ENCODE assay signal across 10 mouse cellular contexts in the genomic region with DNA sequence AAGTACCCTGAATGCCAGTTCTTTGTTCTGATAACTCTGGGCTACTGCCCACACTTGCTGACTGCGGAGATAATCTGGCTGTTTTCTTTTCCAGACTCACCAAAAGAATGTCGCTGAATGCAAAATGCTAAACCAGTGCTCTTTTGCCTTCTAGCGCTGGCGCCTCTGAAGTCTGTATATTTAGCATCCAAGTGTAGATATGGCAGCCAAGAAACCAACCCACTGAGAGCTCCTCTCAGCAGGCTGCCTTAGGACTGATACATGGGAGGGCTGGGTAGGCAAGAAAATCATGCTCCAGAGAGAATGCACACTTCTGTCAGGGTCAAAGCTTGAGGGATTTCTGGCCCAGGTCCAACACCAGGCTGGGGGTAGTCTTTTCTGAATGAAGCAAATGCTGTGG.
DNase-seq lines count a peak whose midpoint lies in the region; ATAC-seq and TF ChIP-seq lines count a peak whose summit lies in the region.
"Had no signal": no experiment of that assay in that cellular context is flagged by ENCODE, and none has a peak within 500 bp of the region (broad histone marks: within the 10 kb centered on the region; RNA-seq: fewer than 3 reads in every experiment).

No protein-coding gene starts in this region.

- H3K36me3 ChIP-seq in hindbrain, embryonic 14.5 days (replicated peaks; ENCODE audit: control insufficient read depth, insufficient read depth) = no peaks in the 10 kb centered on the region
- no peaks in the 10 kb centered on the region for H3K36me3 ChIP-seq in neural tube, embryonic 14.5 days (ENCODE audit: control insufficient read depth, insufficient read depth, low read length)

- DNase-seq in cerebellum, postnatal 14 days = peak; percentile 48 to 57
- DNase-seq in cerebellum, adult 9-10 months = no peak
- no peak for DNase-seq in layer of hippocampus, adult 2 months (ENCODE audit: low spot score in 2 of 2)
- no peak for DNase-seq in layer of hippocampus, adult 8-10 months (ENCODE audit: low spot score in 2 of 2)
- no peak for DNase-seq in hindbrain, embryonic 14.5 days (ENCODE audit: low spot score)
- DNase-seq in MN1 (ENCODE audit: low spot score) = no peak
- no peak for DNase-seq in adrenal gland, postnatal 25 days
- DNase-seq: B cell, adult 2 months had no signal

- no peak overlapping the region for H3K9ac ChIP-seq in hindbrain, embryonic 14.5 days
- no peak overlapping the region for H3K9ac ChIP-seq in neural tube, embryonic 14.5 days (replicated peaks; ENCODE audit: low read depth, low read length)

- H3K27ac ChIP-seq in layer of hippocampus, adult 2 months = peak overlapping the region; percentile 58
- H3K27ac ChIP-seq in hindbrain, embryonic 14.5 days = 0 out of 2 replicates have a peak overlapping the region, but pooled peaks have one; percentile 49
- H3K27ac ChIP-seq in neural tube, embryonic 14.5 days (ENCODE audit: low read depth, low read length) = peak overlapping the region; percentile 28; the same call in 1 of the 2 replicates

- H3K4me3 ChIP-seq in layer of hippocampus, adult 2 months = no peak overlapping the region
- no peak overlapping the region for H3K4me3 ChIP-seq in hindbrain, embryonic 14.5 days (replicated peaks; ENCODE audit: low read length)
- no peak overlapping the region for H3K4me3 ChIP-seq in neural tube, embryonic 14.5 days (ENCODE audit: low read depth, low read length)
- H3K4me3 ChIP-seq: erythroblast, embryonic 14.5 days had no signal

- H3K4me1 ChIP-seq in hindbrain, embryonic 14.5 days (replicated peaks; ENCODE audit: control insufficient read depth, insufficient read depth, low read length) = peaks cover 41% of the 10 kb centered on the region
- H3K4me1 ChIP-seq in neural tube, embryonic 14.5 days (ENCODE audit: control insufficient read depth, insufficient read depth, low read length) = peaks cover 27% of the 10 kb centered on the region

- no peaks in the 10 kb centered on the region for H3K9me3 ChIP-seq in hindbrain, embryonic 14.5 days (ENCODE audit: control insufficient read depth, low read length)
- no peaks in the 10 kb centered on the region for H3K9me3 ChIP-seq in neural tube, embryonic 14.5 days (ENCODE audit: control insufficient read depth, low read length)

- 56% methylated on average over 4 of the region's 4 CpGs for WGBS in hindbrain, embryonic 14.5 days
- WGBS in neural tube, embryonic 14.5 days = 54% methylated on average over 4 of the region's 4 CpGs

- no peaks in the 10 kb centered on the region for H3K27me3 ChIP-seq in hindbrain, embryonic 14.5 days (ENCODE audit: control insufficient read depth, insufficient read depth, low read length)
- H3K27me3 ChIP-seq in neural tube, embryonic 14.5 days (ENCODE audit: control insufficient read depth, insufficient read depth, low read length) = no peaks in the 10 kb centered on the region

- no peak for TF ChIP-seq CTCF in layer of hippocampus, adult 2 months (conservative IDR thresholded peaks at IDR 0.05)

- ATAC-seq in hindbrain, embryonic 14.5 days (ENCODE audit: low FRiP score) = no peak
- ATAC-seq in neural tube, embryonic 14.5 days (ENCODE audit: low read depth) = no peak

- no peak overlapping the region for H3K4me2 ChIP-seq in hindbrain, embryonic 14.5 days (replicated peaks)
- no peak overlapping the region for H3K4me2 ChIP-seq in neural tube, embryonic 14.5 days (ENCODE audit: low read depth, low read length)

Comparison
In these comparisons a context has a peak if more than half of its experiments do, and no peak if none do; other contexts are left out.
1. DNase-seq: peak in cerebellum, postnatal 14 days (2 of 2); none in cerebellum, adult 9-10 months (single experiment), layer of hippocampus, adult 2 months (0 of 2), layer of hippocampus, adult 8-10 months (0 of 2), hindbrain, embryonic 14.5 days (single experiment), MN1 (single experiment) and adrenal gland, postnatal 25 days (single experiment).
2. Peak in every context shown above with its lines, with median percentiles within 50 percentile points of each other: H3K27ac ChIP-seq.